Mouse (Mus musculus) adipocyte (in vitro differentiated cells): ENCODE measurements around the gene Fam216b.

ENCODE experiments used
- DNase-seq: peaks from one replicate; pipeline ENCODE4 v3.0.0-alpha.2; 2016; ENCODE audit warnings: low spot score

Fam216b gene

DNA sequence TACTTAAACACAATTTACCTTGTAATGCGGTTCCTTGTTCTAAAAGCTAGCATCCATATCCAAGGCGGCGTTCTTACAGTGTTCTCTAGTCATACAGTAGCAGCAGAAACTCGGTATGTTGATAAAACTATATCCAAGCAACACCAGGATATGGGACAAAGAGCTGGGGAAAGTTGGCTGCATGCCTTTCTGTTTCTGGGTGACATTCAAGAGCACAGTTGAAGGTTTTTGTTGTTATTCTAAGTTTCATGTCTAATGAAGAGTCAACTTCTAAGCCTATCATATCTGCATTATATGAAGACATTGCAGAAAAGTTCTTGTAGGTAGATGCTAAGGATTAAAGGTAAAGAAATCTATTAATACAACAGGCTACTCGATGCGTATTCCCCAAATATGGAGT lies at the start of gene Fam216b:
Fam216b (minus strand) TSS at position 101 of the 400 bp plus-strand sequence.
- DNase-seq: peak; percentile 14

GRCm38 (mm10) chr14:78132368-78133052 lies 43.7 kb upstream of the Fam216b start:
- no peak for DNase-seq

DNA sequence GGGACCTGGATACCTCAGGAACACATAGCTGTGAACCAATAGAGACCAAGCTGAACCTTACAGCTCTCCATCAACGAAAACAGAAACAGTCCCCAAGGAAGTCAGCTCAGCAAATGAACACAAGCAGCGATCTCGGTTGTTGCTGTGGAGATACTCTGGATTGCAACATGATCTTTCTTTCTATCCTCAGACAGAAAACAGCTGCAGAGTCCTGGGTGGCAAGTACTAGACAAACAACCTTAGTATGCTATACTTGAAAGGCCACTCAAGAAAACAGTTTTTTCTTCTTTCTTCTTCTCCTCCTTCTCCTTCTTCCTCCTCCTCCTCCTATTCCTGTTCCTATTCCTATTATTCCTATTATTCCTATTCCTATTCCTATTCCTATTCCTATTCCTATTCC lies 37.9 kb upstream of the Fam216b start:
- DNase-seq: no peak

GRCm38 (mm10) chr14:78120286-78120685 lies 31.5 kb upstream of the Fam216b start:
- no peak for DNase-seq

DNA sequence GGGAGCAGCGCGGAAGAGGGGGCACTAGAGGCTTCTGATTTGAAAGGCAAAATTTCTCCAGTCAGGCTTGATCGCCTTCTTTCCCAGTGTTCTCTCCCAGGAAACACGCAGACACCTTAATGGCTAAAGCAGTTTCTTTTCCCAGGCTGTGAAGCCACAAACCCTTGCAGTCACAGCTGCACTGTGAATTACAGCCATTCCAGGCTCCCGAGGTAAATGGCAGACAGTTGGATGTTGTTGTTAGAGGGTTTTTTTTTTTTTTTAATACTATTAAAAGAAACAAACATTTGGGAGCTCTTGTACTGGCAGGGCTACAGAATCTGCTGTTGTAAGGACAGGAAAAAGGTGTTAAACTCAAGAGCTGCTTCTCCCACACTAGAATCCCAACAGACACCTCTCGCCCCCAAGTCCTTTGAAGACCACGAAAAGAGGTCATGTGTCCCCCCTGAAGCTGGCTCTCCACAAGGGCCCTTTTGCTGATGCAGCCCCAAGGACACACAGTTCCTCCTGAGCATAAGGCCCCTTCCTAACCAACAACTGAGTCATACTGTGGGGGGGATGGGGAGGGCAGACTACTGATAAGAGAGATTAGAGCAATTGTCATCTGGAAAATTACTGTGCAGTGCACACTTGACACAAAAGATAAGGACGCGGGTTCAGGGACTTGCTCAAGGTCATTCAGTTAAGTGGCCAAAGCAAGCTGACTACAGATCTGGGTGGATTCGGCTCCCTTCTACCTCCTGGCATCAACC lies 30.8 kb upstream of the Fam216b start:
- DNase-seq: no peak

DNA sequence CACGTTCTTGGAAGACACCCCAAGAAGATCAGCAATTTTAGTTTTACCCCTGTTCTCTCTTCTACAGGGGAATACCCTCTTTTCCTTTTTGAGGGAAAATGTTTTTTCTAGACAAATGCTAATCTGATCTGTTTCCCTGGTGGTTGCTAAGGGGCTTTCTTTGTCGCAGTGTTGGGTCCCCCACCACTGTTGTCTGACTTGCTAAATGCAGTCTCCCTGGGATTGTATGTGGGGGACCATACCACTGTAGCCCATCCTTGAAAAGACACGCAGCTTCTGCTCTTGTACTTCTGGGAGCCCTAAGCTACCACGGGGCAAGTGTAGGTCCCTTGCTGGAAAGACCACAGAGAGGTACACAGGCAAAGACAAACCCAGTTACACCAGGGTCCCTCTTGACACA lies 28.9 kb upstream of the Fam216b start:
- DNase-seq: no peak

DNA sequence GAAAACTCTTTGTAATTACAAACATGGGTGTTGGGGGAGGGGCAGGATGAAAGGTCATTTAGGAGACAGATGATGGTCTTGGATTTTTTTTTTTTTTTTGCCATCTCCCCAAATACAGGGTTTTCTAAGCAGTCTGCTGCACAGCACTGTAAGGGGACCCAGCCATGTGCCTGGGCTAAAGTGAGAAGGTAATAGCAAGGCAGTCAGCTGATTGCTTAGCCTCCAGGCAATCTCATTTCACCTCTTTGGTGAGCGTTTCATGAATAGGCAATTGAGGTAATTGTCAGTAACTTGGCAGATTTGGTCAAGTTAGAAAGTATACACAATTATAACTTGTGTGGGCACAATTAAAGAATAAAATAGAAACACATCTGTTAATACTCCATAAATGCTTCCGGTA lies 28.5 kb upstream of the Fam216b start:
- DNase-seq: no peak

GRCm38 (mm10) chr14:78112466-78112865 lies 23.7 kb upstream of the Fam216b start:
- DNase-seq: no peak

DNA sequence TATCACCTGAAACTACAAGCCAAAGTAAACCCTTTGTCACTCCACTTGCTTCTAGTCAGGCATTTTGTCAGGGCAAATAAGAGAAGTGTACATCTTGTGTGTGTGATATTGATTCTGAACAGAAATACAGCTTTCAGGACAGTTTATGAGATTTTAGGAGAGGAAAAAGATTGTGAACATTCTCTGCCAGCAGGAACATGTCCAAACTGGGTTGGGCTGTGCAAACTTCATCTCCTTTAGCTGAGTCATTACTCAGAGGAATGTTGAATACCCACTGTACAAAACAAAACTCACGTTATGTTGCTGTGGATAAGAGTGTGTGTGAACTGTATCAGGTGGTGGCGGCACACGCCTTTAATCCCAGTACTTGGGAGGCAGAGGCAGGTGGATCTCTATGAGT lies 22.1 kb upstream of the Fam216b start:
- peak; percentile 26 for DNase-seq

DNA sequence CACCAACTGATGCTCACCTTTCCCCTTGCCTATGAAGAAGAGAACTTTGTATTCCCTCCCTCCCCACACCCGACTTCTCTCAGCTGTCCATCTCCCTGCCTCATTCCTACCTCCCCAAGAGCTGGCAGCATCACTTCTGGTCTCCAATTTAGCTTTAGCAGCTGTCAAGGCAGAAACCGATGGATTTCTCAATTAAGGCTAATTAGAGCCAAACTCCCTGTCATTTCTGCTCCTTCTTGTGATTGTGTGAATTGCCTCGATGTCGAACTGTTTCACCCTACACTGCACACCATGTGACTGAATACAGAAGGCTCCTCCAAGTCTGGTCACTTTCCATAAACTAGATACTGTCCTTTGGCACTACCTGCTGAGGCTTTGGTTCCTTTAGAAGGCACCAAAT lies 20.6 kb upstream of the Fam216b start:
- no peak for DNase-seq

- no peak for DNase-seq
Measured at GRCm38 (mm10) chr14:78108388-78108787, 19.6 kb upstream of the Fam216b start.

- DNase-seq: no peak
Measured at GRCm38 (mm10) chr14:78089591-78089990, 784 bp upstream of the Fam216b start.

- no peak for DNase-seq
Measured at GRCm38 (mm10) chr14:78083465-78083864, 5.3 kb downstream of the Fam216b start.

DNA sequence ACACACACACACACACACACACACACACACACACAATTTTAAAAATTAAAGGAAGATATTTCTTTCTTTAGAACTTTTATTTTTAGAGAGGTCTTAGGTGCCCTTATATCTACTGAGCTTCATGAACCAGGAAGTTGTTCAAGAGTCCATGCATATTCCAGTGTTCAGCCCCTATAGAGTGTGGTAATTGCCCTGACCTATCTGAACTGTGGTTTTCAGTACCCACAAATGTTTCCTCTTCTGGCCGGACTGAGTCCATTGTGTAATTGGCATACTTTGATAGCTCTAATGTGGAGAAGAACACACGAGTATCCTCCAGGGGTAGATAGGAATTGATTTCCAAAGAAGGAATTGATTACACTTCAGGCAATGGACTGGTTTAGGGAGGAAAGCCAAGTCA lies 11.3 kb downstream of the Fam216b start:
- no peak for DNase-seq

DNA sequence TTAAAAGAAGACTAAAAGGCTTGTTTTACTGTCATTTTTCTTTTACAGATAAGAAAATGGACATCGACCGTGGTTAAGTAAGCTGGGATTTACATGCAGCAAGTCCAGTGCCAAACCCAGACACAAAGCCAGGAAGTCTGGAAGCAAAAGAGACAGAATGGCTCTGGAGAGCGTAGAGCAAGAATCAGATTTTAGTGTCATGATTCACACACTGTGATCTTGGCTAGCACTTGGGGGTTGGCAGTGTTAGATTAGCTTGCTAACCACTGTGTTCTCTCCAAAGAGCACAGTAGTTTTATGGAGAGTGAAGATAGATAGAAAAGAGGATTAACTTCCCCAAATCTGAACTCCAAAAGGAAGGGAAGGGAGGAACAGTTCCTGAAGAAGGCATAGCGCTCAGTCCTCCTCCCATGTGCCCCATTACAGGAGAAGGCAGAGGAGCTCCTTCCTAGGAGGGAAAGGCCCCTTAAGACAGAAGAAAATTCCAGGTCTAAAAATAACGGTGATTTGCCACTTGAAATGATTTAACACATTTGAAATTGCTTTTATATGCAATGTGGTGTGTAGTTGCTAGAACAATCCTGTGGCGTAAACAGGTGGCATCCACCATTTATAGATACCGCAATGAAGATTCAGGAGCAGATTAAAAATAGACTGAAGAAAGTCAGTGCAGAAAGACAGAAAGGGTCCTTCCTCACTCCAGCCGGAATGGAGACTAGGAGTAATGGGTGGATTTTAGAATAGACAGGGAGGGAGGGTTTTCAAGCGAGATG lies 22.7 kb downstream of the Fam216b start:
- DNase-seq: peak; percentile 58

- DNase-seq: no peak
Measured at GRCm38 (mm10) chr14:78062484-78062883, 26.3 kb downstream of the Fam216b start.

GRCm38 (mm10) chr14:78060609-78060951 lies 28.2 kb downstream of the Fam216b start:
- DNase-seq: no peak

DNA sequence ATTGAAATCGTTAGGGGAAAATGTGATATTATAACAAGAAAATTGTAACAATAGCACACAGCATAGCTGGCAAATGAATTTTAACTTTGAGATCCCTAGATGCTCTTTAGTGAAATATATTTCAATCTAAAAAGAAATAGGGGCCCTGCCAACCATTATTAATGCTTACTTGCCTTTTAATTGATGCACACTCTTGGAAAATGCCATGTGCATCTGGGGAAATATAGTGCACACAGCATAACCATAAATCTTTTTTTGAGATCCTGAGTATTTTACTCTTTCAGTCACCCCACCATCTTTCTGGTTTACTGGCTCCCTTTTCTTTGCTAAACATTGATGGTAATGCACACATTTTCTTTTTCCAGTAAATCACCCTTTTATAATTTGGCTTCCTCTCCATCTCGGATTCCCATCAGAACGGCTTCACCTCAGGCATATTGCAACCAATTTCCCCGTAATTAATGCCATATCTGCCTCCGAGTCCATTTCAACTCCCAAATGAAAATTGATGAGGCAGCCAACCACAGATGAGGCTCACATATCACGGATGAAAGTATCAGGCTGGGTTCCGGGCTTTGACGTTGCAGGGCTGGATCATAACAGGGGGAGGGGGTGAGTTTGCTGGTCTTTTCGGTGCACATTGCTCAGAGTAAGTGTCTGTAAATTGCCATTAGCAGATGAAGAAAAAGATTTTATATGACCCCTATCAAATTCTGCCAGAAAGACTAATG lies 28.8 kb downstream of the Fam216b start:
- no peak for DNase-seq

DNA sequence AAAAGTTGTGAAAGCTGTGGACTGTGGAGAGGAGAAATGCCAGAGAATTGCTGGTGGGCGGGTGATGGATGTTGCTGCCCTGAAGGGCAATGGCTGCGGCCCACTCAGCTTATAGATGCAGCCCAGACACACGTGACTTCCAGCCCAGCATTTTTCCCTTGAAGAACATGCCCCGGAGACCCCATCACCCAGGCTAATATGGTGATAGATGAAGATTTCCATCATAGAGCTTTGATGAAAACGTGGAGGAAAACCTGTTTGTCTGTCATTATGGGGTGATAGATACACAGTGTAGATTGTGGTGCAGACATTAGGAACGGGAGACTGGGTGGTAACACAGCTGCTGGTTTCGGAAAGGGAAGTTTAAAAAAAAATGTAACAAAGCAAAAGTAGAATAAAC lies 31.4 kb downstream of the Fam216b start:
- DNase-seq: no peak

- no peak for DNase-seq
Measured at GRCm38 (mm10) chr14:78056371-78056770, 32.4 kb downstream of the Fam216b start.

DNA sequence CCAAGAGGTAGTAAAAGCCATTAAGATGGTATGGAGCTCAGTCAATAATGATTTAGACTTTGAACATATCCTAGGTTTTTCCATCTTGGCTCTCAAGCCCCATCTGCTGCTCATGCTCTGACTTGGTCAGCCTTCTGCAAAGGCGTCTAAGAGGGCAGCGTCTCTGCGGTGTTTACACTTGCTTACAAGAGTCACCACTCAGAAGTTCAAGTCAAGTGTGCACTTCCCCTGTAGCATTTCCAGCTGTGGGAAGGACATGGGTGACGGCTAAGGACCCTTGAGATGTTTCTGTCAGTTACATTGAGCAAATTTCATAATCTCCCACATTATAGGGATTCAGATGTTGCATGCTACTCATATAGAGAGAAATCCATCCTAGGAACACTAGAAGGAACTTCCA lies 40.1 kb downstream of the Fam216b start:
- no peak for DNase-seq

DNA sequence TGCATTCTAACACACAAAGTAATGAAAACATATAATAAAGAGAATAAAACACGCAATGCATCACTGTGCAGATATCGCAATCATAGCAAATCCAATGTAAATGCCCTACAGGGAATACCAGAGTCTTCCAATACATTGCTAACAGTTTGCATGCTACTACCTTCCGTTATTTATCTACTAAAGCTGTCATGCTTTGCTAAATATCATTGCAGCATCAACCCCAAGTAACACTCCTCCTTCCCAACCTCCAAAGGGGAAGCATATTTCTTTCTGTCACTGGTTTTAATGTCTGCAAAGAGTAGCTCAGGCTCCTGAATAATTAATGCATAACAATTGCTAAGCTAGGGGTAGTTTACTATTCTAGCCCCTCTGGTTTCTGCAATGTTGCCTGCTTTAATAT lies 40.5 kb downstream of the Fam216b start:
- DNase-seq: no peak
